Mouse (Mus musculus) embryonic facial prominence, embryonic 11.5 days (tissue): ENCODE results near the gene Tnk2. TPM values are rescaled to one million over a fixed set of nuclear protein-coding genes. Genes with fewer than 3 reads are reported as not detected.
A peak's percentile ranks its signal among the peaks of the same experiment; 100 is the strongest.

Experiments used
- ATAC-seq: fragments of 200-750 bp; cut with Nextera tagmentation; replicated peaks from 2 replicates; pipeline ENCODE4 v1.8.0; 2017; ENCODE audit warnings: low read depth; ENCODE audit not compliant: insufficient number of reproducible peaks, low FRiP score, low TSS enrichment
- DNase-seq: peaks from one replicate; pipeline ENCODE4 v3.0.0-alpha.2; 2015; ENCODE audit warnings: low spot score
- H3K27ac ChIP-seq: fragments of 300-500 bp; sonication (generic); replicated peaks from 2 replicates; pipeline ENCODE4 v1.5.1; 2014; ENCODE audit warnings: mild to moderate bottlenecking, low read depth, low read length, control low read depth
- H3K27me3 ChIP-seq: fragments of 300-500 bp; sonication (generic); 2 replicates; pipeline ENCODE4 v1.6.1; 2014; ENCODE audit warnings: mild to moderate bottlenecking, low read length, moderate library complexity, mixed read lengths; ENCODE audit not compliant: control insufficient read depth, insufficient read depth
- H3K36me3 ChIP-seq: fragments of 300-500 bp; sonication (generic); replicated peaks from 2 replicates; pipeline ENCODE4 v1.6.1; 2014; ENCODE audit warnings: low read depth, mild to moderate bottlenecking, low read length, moderate library complexity, mixed read lengths; ENCODE audit not compliant: control insufficient read depth, insufficient read depth
- H3K4me1 ChIP-seq: fragments of 300-500 bp; sonication (generic); 2 replicates; pipeline ENCODE4 v1.6.1; 2014; ENCODE audit warnings: low read length, mixed read lengths; ENCODE audit not compliant: control insufficient read depth, insufficient read depth
- H3K4me2 ChIP-seq: fragments of 300-500 bp; sonication (generic); 2 replicates; pipeline ENCODE4 v1.6.1; 2014; ENCODE audit warnings: low read depth, mild to moderate bottlenecking, control low read depth, low read length, moderate library complexity
- H3K4me3 ChIP-seq: fragments of 300-500 bp; sonication (generic); 2 replicates; pipeline ENCODE4 v1.5.1; 2014; ENCODE audit warnings: low read depth, low read length, control low read depth
- H3K9ac ChIP-seq: fragments of 300-500 bp; sonication (generic); replicated peaks from 2 replicates; pipeline ENCODE4 v1.6.1; 2014; ENCODE audit warnings: mild to moderate bottlenecking, control low read depth, low read length
- H3K9me3 ChIP-seq: fragments of 300-500 bp; sonication (generic); replicated peaks from 2 replicates; pipeline ENCODE4 v1.6.1; 2016; ENCODE audit warnings: mild to moderate bottlenecking, low read length, inconsistent platforms, mixed read lengths; ENCODE audit not compliant: control insufficient read depth
- WGBS: fragments of 180-500 bp; shearing (Covaris S2); extraction: QIAGEN DNeasy Blood & Tissue Kit; methylation state at CpG from one replicate; pipeline ENCODE4 v1.1.7; 2014; 5-methylcytosine and 5-hydroxymethylcytosine counted together
- polyA plus RNA-seq: library from polyadenylated mRNA; unstranded; fragments of >200 nt; fragmentation: Nextera tagmentation; extraction: Ambion mirVana; gene quantifications from 2 replicates; pipeline ENCODE4 v1.2.1, GENCODE M21; 2014

Gene Tnk2
- polyA plus RNA-seq, 1 experiment from 2014 or later: 5.8 TPM

DNA sequence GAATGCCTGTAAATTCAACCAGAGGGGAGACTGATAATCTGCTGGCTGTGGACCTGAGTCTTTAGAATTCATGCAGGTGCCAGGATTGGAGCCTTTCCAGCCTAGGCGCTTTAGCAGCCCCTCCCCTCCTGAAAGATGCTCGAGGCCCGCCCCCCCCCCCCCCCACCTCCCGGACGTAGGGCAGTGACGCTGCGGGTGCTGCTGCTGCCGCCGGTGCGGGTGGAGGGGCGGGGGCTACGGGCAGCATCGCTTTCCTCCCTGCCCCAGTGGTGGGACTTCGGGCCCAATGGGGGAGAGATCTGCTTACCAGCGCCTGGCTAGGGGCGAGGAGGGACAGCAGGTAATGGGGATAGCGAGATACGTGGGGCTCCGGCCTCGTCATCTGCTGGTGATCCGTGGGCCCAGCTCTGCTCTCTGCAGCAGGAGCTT lies 15.1 kb downstream of the Tnk2 start:
- Histone ChIP-seq H3K27ac (no peak overlapping the region), H3K9me3 (no peaks in the 10 kb centered on the region), H3K36me3 (no peaks in the 10 kb centered on the region), H3K4me1 (peaks cover 15% of the 10 kb centered on the region), H3K4me2 (peak overlapping the region; percentile 55), H3K9ac (peak overlapping the region; percentile 26), H3K27me3 (no peaks in the 10 kb centered on the region), H3K4me3 (peak overlapping the region; percentile 20)
- ATAC-seq: 0 out of 2 replicates have a peak, but pooled peaks have one; percentile 16
- no peak for DNase-seq
- WGBS: under 1% methylated on average over 13 of the region's 21 CpGs

DNA sequence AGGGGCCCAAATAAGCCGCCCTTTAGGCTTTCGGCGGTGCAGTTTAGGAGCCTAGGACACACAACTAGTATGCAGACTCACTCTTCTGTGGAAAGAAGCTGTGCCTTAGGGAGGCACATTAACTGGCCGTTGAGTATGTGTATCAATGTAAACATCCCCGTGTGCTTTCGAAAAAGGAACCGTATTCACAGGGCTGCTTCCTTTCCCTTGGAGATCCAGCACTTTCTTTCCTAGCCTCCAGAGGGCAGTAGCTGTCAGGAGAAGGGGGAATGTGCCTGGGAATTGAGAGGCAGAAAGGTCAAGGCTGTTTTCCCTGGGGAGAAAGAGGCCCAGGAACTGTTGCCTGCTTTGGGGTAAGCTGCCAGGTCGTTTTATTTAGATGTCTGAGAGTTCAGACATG lies 15.7 kb downstream of the Tnk2 start:
- Histone ChIP-seq H3K4me1 (peaks cover 15% of the 10 kb centered on the region), H3K4me2 (peak overlapping the region; percentile 55), H3K4me3 (peak overlapping the region; percentile 20; the same call in 1 of the 2 replicates), H3K9ac (peak overlapping the region; percentile 26), H3K9me3 (no peaks in the 10 kb centered on the region), H3K36me3 (no peaks in the 10 kb centered on the region), H3K27me3 (no peaks in the 10 kb centered on the region), H3K27ac (no peak overlapping the region)
- peak; percentile 80 for DNase-seq
- WGBS: 5% methylated on average over 8 of the region's 8 CpGs
- ATAC-seq: no peak

DNA sequence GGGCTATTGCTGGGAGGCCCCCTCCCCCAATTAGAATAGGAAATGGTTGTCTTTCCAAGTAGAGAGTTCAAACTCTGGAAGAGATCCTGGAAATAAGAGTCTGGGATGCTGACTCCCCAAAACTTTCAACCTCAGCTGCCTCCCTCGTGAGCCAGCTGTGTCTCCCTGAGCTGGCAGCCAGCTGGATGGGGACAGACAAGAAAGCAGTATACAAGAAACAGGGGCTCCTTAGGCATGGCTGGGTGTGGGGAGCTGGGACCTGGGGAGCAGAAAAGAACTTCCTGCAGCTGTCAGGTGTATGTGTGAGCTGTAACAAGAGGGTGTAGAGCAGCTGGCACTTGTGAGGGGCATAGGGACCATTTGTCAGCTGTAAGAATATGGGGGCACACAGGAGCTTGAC lies 16.4 kb downstream of the Tnk2 start:
- no peak overlapping the region for H3K4me3 ChIP-seq
- 45% methylated on average over 1 of the region's 1 CpGs for WGBS
- no peaks in the 10 kb centered on the region for H3K36me3 ChIP-seq
- H3K4me2 ChIP-seq: no peak overlapping the region
- no peaks in the 10 kb centered on the region for H3K27me3 ChIP-seq
- no peak overlapping the region for H3K27ac ChIP-seq
- peaks cover 15% of the 10 kb centered on the region for H3K4me1 ChIP-seq
- H3K9ac ChIP-seq: no peak overlapping the region
- DNase-seq (no peak), ATAC-seq (no peak)
- H3K9me3 ChIP-seq: no peaks in the 10 kb centered on the region

DNA sequence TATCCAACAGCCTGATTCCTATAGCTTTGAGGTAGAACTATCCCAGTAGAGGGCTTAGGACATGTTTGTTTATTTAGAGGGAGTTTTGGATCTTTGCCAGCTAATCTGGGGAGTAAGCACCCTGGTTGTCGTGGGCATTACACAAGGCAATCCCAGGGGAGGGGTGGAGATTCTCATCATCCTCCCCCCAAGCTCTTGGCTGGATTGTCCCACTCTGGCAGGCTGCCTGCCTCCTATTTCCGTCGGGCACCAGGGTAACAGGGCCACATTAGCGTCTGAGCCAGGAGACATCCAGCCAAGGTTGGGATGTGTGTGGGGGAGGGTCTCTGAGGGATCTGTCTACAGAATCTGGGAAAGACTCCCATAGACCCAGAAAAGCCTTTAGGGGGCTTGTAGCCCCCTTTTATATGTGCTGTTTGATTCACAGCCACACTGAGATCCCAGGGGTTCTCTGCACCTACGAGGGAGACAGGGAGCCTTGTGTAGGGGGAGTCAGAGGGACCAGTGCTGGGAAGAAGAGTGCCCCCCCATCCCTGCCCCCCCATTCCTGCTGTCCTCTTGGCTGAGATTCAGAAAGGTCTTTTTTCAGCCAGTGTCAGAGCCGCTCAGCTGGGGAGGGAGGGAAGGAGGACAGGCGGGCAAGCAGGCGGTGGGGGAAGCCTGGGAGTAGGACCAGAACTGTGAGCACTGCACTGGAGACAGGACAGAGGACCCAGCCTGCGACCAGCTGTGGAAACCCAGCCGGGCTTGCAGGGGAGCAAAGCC lies 17.1 kb downstream of the Tnk2 start:
- Histone ChIP-seq H3K4me1 (peaks cover 15% of the 10 kb centered on the region), H3K4me2 (no peak overlapping the region), H3K36me3 (no peaks in the 10 kb centered on the region; the same call in 1 of the 2 replicates), H3K9ac (peak overlapping the region; percentile 34), H3K4me3 (no peak overlapping the region), H3K27ac (no peak overlapping the region), H3K9me3 (no peaks in the 10 kb centered on the region), H3K27me3 (no peaks in the 10 kb centered on the region)
- ATAC-seq (no peak), DNase-seq (no peak)
- 26% methylated on average over 10 of the region's 10 CpGs for WGBS

DNA sequence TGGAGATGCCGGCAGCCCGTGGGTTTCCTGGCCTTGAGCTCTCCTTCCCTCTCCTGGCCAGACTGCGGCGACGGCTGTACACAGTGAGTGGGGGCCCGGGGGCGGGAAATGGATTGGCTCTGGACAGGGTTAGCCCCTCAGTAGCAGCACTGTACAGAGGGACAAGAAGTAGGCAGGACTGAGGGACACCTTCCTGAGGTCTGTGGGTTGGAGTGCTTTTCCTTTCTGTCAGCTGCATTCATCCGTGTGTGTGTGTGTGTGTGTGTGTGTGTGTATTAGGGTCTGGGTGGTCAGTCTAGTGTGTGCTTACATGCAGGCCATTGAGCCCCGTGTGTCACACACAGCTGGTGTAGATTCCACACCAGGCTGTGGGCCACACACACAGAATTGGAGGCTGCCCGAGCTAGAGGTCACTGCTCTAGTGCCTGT lies 17.8 kb downstream of the Tnk2 start:
- no peak overlapping the region for H3K4me2 ChIP-seq
- ATAC-seq: 0 out of 2 replicates have a peak, but pooled peaks have one; percentile 26

DNA sequence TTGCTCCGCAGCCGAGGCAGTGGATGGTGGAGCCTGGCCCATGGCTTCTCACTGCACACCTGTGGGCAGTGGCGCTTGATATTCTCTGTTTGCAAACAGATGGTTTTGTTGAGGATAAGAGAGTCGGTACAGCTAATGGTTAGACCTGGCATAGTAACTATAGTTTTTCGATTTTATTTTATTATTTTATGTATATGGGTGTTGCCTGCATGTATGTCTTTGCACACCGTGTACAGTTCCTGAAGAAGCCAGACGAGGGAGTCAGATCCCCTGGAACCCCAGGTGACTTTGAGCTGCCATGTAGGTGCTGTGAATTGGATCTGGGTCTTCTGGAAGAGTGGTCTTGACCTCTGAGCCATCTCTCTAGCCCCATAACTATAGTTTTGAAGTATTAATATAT lies 18.7 kb downstream of the Tnk2 start:
- H3K4me3 ChIP-seq: no peak overlapping the region
- H3K27me3 ChIP-seq: no peaks in the 10 kb centered on the region
- H3K4me2 ChIP-seq: no peak overlapping the region
- peaks cover 15% of the 10 kb centered on the region for H3K4me1 ChIP-seq
- H3K9me3 ChIP-seq: no peaks in the 10 kb centered on the region
- H3K27ac ChIP-seq: no peak overlapping the region
- DNase-seq: no peak
- no peaks in the 10 kb centered on the region; the same call in 1 of the 2 replicates for H3K36me3 ChIP-seq
- ATAC-seq: no peak
- WGBS: 89% methylated on average over 7 of the region's 7 CpGs
- no peak overlapping the region; the same call in 1 of the 2 replicates for H3K9ac ChIP-seq

More for the DNA sequence above, 17.8 kb downstream of the Tnk2 start:
- WGBS: 53% methylated on average over 9 of the region's 10 CpGs
- H3K4me3 ChIP-seq: no peak overlapping the region
- no peaks in the 10 kb centered on the region for H3K27me3 ChIP-seq
- no peak for DNase-seq
- no peaks in the 10 kb centered on the region; the same call in 1 of the 2 replicates for H3K36me3 ChIP-seq
- H3K27ac ChIP-seq: 0 out of 2 replicates have a peak overlapping the region, but pooled peaks have one; percentile 41
- peaks cover 15% of the 10 kb centered on the region for H3K4me1 ChIP-seq
- H3K9me3 ChIP-seq: no peaks in the 10 kb centered on the region
- H3K9ac ChIP-seq: peak overlapping the region; percentile 34

DNA sequence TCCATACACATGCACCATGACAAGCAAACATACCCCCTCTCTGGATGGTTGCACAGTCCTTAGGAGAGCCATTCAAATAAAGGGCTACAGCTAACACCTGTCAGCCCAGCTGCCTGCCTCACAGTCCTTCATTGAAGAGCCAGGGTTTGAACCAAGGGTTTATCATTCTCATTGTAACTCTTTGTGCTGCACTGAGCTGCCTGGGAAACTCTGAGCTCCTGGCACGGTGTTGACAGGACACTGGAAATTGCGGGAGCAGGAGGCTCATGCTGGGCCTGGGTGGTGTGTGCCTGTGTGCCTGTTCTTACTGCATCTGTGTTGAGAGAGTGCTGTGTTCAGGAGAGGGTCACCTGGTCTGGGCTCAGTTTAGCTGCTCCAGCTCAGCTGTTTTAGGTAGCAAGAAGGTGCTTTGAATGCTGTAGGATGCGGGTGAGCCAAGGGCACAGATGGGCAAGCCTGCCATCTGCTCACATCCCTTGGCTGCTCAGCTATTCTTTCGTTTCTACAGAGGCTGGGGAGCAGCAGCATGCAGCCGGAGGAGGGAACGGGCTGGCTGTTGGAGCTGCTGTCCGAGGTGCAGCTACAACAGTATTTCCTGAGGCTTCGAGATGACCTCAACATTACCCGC lies 19.7 kb downstream of the Tnk2 start:
- Histone ChIP-seq H3K27me3 (no peaks in the 10 kb centered on the region), H3K4me3 (no peak overlapping the region), H3K36me3 (no peaks in the 10 kb centered on the region; the same call in 1 of the 2 replicates), H3K9me3 (no peaks in the 10 kb centered on the region), H3K4me1 (peaks cover 15% of the 10 kb centered on the region), H3K9ac (no peak overlapping the region), H3K4me2 (no peak overlapping the region), H3K27ac (no peak overlapping the region)
- DNase-seq (no peak), ATAC-seq (no peak)
- 75% methylated on average over 9 of the region's 9 CpGs for whole genome bisulfite sequencing

DNA sequence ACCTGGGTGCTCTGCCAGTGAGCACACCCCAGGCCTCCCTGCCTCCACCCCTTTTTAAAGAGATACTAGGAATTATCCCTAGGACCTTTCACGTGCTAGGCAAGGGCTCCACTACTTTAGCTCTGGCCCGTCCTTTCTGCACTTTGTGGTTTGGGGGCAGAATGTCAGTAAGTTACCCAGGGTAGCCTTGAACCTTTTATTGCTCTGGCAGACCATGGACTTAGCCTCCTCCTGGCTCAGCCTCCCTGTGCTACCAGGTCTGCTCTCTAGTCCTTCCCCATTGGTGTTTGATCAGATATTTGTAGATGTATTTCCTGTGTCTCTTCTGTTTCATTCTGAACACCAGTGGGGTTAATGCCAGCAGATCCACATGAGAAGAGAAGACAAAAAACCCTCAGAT lies 20.5 kb downstream of the Tnk2 start:
- Histone ChIP-seq H3K36me3 (no peaks in the 10 kb centered on the region; the same call in 1 of the 2 replicates), H3K4me3 (no peak overlapping the region), H3K27ac (no peak overlapping the region), H3K4me1 (peaks cover 15% of the 10 kb centered on the region), H3K27me3 (no peaks in the 10 kb centered on the region), H3K4me2 (no peak overlapping the region), H3K9ac (no peak overlapping the region), H3K9me3 (no peaks in the 10 kb centered on the region)
- WGBS: 78% methylated on average over 2 of the region's 2 CpGs
- DNase-seq (no peak), ATAC-seq (no peak)
